Mouse (Mus musculus) heart, postnatal 10 days (tissue): ENCODE results near the gene Mrpl33. TPM values are rescaled to one million over a fixed set of nuclear protein-coding genes. Genes with fewer than 3 reads are reported as not detected.
"Not testable (repeated sequence)": the region's sequence is repeated elsewhere in the genome, so short reads cannot be mapped to it uniquely, and the experiment has no call there.

Source experiments
- DNase-seq, 2 experiments: peaks; one replicate each; pipeline ENCODE4 v3.0.0; 2021
- intact Hi-C: fragments of 180-260 bp; cut with DNase I; formaldehyde crosslinking; loops from one replicate; pipeline ENCODE4 v1.15.1; 2025
- total RNA-seq, 2 experiments: library from RNA; stranded (reverse); gene quantifications; 2 replicates each; pipeline ENCODE4 v1.2.3; 2021

The Mrpl33 gene
- 100 to 1,000 TPM; 315 to 318 TPM for total RNA-seq

DNA sequence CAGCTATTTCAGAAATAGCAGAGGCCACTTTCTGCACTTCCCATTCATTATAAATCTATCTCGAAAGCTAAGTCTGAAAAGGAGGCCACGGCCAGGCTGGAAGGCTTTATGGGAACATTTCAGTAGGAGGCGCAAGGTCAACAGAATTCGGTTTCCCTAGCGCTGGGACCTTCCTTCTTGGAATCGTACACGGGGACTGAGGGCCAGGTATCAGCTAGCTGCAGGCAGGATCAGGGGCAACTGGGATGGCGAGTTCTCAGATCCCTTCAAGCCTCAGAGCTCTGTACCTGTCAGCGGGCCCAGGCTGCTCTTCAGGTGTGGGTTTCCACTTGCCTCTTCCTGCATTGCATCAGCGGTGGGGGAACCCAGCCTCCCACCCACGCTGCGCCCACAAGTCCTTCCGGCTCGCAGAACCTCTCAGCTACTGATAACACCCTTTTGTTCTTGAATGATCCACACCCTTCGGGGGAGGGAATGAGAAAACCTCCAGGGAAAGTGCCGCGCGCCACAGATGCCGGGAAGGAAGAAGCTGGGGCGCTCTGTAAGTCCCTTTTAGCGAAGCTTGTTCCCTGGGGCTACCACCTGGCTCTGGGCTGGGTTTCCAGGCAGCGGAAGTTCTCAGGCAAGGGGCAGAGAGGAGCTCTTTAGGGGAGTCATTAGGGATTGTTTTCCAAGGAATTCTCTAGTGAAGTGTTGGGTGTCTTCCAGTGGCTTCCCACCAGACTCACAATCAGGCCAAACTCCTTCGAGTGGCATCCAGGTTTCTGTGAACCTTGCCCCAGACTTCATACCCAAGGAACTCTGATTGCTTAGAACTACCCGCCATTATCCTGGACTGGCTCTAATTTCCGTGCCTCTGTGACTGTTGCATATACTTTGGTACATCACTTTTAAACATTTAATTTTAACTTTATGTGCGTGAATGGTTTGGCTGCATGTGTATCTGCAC, at the start of gene Mrpl33:
TSS of gene Mrpl33 (plus strand) at position 455 of the 949 bp plus-strand sequence.
- DNase-seq = peak; percentile 61 to 63
- intact Hi-C loops = loop anchor here (2.0 to 10.0 kb wide), 3 partner anchors 26 to 601 kb away; no protein-coding TSS in a partner anchor

DNA sequence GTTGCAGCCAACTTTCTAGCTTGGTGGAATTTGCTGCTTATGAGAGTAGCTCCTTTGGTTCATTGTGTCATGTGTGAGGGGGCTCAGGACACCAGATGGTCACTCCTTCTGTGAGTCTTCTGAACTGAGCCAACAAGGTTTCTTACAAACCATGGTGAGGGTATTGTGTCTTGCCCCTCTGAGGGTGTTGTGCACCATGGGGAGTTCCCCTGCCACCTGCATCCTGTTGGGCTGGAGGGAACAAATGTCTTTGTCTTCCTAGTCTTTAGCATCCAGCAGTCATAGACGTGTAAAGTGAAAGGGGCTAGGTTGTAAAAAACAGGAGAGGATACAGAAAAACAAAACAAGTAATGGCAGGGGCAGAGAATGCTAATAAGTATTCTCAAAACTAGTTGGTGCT, 37.3 kb upstream of the Mrpl33 start:
- intact Hi-C loops = no loop called here

DNA sequence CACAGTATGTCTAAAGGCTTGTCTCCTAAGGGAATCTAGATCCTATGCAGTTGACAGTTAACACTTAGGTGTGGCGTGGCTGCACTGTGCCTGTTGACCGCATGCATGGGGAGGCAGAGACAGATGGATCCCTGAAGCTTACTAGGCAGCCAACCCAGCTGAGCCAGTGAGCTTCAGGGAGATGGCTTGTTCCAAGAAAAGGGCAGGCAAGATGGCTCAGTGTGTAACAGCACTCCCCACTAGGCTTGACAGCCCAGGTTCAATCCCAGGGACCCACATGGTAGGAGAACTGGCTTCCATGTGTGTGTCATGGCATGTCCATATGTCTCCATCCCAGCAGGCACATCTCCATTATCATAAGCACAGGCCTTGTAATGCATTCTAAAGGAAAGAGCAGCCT, 36.4 kb upstream of the Mrpl33 start:
- intact Hi-C loops = loop anchor here (5.0 kb wide), 2 partner anchors 137 to 367 kb away; partner anchors contain the start of genes Babam2 and Rbks
- DNase-seq = no peak

More for the DNA sequence above, 37.3 kb upstream of the Mrpl33 start:
- no peak for DNase-seq

DNA sequence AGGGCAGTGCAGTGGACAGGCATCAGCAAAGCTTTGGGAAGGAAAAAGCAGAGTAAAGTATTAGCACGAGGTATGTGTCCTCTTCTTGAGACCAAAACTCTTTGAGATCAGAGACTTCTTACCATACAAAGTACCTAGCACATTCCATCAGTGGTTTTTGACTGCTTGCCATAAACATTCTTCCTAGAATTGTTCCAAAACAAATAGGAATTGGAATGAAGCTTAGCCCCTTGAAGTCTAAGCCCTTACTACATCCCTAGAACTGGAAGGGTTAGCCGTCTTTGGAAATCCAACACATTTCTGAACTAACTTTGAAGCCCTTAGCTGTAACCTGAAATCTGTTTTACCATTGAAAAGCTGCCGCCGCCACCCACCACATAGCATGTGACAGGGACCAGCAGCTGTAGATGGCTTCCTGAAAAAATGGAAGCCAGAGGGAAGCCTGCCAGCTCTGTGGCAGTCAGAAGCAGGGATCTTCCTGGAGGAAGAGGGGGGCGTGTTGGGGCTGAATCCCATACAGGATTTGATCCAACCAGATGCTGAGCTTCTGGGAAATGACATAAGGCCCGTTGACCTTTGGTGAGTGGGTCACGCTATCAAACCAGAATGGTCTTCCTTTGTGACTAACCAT, 34.6 kb upstream of the Mrpl33 start:
- intact Hi-C loops = loop anchor here (2.0 to 5.0 kb wide), 4 partner anchors 135 to 741 kb away; partner anchors contain the start of genes Babam2 and Rbks
- DNase-seq = peak; percentile 63 to 68

DNA sequence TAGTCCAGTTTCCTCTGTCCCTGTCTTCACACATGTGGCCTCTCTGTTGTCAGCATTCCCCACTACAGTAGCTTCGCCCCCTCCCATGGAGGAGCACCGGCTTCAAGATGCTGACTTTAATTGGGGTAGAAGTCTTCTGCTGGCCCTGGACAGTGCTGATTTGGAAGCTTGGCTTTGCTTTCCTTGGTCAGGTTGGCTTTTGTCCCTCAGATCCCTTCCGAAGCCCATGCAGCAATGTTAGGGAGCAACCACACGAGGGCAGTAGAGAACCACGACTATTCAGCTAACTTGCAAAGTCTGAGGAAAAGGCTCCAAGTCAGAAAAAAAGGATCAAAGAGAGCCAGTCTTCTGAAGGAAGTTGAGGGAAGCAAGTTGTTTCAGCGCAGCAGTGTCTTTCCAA, 33.2 kb upstream of the Mrpl33 start:
- DNase-seq = peak; percentile 88 to 90
- intact Hi-C loops = loop anchor here (1.0 to 5.0 kb wide), 5 partner anchors 134 to 739 kb away; partner anchors contain the start of genes Babam2 and Rbks

DNA sequence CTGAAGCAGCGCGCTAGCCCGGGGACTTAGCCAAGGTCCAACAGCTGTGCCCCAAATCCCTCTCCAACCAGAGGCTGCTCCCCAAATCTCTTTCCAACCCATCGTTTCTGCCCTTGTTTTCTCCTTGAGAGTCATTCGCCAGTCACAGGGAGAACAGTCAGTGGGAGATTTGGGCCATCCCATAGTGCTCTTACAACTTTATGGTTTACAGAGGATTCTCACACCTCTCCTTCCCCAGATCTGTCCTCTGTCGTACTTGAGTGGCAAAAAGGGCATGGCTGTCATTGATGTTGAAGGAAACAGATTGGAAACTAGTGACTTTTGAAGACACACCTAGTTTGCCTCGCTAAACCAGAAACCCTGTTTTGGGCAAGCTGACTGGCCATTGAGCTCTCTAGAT, 32.8 kb upstream of the Mrpl33 start:
- peak in 1 of 2 experiments; percentile 23 for DNase-seq
- intact Hi-C loops = loop anchor here (1.0 to 5.0 kb wide), 6 partner anchors 51 to 739 kb away; partner anchors contain the start of genes Babam2 and Rbks

DNA sequence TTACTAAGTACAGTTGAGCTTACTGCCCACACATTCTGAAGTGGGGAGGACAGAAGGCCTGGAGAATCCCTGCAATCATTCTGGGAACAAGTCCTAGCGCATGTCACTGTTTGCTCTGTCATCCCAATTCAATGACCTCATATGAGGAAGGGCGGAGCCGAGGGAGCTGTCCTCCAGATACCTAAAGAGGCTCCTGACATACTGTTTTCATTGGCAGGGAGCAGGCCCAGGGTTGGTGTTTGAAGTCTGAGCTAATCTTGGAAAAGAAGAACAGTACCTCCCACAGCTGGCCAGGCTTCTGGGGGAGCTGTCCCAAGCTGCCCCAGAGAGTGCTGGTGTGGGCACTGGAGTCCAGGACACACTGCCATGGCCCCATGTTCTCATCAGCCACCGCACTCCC, 31.8 kb upstream of the Mrpl33 start:
- intact Hi-C loops = loop anchor here (2.0 to 5.0 kb wide), 3 partner anchors 50 to 362 kb away; partner anchors contain the start of genes Babam2 and Rbks
- DNase-seq = peak; percentile 72 to 85

DNA sequence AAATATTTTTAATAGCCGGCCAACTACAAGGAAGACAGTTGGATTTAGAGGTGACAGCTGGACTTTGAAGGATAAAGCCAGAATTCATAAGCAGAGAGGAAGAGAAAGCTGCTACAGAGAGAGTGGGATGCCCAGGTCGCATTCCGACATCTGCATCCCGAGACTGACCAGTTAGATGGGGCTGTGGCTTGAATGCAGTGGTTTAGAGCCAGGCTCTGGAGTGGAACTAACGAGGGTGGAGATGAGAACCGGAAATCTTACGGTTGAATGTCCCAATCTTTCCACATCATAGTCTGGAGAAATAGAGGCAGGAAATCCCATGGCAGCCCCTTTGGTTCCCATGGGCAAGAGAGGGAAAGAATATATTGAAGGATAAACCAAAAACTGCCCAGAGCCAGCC, 30.7 kb upstream of the Mrpl33 start:
- no peak for DNase-seq
- intact Hi-C loops = no loop called here

DNA sequence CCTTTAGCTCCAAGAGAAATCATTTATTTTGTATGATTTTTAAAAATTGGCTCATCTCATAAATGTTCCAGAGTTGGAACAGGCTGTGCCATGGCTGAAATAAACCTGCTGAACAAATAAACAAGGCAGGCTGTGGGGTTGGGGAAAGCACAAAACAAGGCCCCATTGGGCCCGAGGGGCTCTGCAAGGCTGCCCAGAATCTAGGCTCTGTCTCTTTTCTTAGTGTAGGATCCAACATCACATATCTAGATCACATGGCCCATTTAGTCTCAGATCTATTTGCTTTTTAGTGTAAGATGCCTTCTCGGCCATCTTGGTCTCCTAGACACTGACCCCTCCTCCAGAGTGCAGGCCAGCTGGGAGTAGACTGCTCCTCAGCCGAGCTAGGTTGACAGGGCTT, 30.3 kb upstream of the Mrpl33 start:
- no peak for DNase-seq
- intact Hi-C loops = no loop called here

DNA sequence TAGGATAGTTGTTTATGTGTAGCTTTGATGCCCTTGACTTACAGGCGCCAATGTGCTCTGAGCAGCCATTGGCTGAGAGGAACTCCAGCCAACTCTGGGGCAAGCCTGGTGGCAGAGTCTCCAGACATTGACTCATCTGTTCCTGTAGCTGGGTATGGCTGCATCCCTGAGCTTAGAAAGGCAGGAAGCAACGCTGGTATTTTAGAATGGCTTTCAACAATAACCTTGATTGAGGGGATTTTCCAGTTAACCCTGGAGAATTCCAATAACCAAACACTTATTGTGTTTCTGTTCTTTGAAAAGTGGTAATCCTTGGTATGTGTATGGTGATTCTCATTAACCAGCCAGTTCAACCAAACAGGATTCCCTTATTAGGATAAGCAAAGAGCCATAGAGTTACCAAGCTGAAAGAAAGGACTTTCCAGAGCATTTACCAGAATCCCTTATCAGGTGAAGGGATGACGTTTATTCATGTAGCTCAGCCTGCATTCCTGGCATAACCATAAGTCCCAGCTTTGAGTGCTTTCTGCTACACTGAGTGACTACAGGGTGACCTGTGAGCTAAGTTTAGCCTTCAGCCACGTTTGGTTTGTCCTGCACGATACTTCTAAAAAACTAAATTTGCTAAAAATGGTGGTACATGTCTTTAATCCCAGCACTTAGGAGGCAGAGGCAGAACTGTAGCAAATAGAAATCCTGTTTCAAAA, 28.6 kb upstream of the Mrpl33 start:
- DNase-seq = no peak
- intact Hi-C loops = no loop called here

DNA sequence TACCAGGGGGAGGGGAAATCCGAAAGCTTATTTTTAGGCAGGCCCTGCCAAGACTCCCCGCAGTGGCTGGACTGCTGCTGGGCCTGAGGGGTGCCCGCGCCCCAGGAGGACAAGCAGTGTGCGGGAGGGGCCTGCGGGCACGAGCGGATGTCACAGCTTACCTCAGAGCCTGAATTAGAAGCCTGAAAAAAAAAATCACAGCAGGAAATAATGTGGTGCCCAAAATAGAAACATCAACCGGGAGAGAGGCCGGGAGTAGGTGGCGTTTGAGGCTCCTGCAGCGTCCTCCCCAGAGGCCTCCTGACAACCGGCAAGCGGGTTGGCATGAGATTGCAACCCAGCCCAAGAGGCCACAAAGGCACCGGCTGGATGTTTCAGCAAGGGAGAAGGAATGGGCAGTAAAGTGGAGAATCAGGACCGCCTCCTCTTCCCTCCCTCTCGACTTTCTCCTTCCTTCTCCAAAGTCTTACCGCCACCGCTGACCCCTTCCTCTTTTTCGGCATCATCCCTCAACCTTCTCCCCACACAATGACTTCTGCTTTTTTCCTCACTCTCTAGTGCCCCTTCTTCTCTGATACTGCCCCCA, 25.6 kb upstream of the Mrpl33 start:
- peak; percentile 80 to 86 for DNase-seq
- intact Hi-C loops = loop anchor here (2.0 kb wide), 1 partner anchor 26 kb away; the partner anchor contains the start of gene Mrpl33

DNA sequence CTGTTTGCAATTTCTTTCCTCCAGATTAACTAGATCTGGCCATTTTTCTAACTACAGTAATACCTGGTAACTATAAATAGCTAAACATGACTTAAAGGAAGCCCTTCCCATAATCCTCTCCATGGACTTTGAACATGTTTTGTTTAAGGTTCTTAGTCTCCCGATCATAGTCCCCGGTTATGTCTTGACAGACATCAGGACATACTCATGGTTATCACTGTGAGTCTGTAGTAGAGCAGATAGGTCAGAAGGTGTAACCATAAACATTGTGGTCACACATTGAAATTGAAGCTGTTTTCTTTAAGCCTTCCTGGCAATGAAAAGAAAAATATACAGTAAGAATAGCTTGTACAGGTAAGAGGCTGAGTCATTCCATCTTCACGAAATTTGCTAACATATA, 23.0 kb upstream of the Mrpl33 start:
- intact Hi-C loops = no loop called here
- DNase-seq = no peak

DNA sequence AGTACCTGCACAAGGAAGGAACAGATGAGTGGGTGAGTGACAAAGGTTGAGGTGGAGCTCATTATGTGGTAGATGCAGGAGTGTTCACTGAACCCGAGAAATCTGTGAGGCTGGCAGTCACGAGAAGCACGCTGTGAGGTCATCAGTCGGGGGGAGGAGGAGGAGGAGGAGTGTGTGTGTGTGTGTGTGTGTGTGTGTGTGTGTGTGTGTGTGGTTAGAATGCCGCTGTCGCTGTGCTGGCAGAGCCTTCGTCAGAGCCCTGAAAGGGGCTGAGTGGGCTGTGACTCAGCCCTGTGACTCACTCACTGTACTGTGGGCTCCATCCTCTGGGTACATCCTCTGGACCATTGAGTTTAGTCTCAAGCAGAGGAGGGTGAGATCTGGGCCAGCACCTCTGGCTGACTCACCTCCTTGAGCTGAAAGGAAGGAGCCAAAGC, 20.2 kb upstream of the Mrpl33 start:
- DNase-seq = no peak

DNA sequence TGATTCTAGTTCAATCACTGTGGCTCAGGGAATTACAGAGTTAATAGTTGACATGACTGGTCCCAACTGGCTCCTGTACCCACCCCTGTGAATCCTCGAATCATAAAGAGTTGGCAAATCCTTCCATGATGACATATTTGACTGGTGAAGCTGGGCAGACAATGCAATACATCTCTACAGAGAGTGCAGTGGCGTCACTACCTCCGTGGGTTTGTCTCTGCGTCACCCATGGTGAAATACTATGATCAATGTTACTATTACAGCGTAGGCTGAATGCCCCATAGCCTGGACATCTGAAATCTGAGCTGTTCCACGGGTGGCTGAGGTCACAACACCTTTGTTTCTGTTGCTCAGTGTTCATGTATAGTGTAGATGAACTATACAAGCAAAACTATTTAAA, 15.5 kb upstream of the Mrpl33 start:
- no peak for DNase-seq
- intact Hi-C loops = no loop called here

More for the DNA sequence above, 20.2 kb upstream of the Mrpl33 start:
- intact Hi-C loops = no loop called here

DNA sequence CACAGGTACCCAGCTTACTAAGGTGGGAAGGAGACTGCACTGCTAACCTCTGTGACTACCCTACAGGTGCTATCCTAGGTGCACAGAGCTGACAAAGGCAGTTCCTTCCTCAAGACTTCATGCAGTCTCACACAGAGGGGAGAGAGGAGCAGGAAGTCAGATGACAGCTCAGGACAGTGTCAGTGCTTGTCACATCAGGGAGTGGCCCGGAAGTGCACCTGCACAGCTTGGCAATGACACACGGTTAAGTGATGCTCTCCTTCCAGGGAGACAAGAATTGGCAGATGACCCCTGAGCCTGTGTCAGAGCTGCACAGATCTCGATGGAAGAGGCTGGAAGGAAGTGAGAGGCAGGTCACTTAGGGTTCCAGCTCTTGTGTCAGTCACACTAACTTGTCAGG, 14.8 kb upstream of the Mrpl33 start:
- intact Hi-C loops = no loop called here
- DNase-seq = no peak

DNA sequence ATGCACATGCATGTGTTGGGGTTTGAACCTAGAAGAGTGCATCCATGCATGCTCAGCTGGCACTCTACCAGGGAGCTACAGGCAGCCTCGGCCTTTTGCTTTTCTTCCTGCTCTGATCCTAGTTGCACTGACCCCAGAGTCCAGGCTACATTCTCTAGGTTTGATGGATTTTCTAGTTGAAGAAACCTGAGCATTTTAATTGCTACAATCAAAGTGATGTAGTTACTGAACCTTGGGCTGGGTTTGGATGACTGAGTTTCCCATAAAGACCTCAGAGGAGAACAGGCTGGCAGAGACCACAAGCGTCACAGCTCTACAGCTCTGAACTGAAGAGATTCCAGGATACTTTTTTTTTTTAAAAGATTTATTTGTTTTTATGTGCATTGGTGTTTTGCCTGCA, 13.5 kb upstream of the Mrpl33 start:
- no peak for DNase-seq
- intact Hi-C loops = no loop called here

DNA sequence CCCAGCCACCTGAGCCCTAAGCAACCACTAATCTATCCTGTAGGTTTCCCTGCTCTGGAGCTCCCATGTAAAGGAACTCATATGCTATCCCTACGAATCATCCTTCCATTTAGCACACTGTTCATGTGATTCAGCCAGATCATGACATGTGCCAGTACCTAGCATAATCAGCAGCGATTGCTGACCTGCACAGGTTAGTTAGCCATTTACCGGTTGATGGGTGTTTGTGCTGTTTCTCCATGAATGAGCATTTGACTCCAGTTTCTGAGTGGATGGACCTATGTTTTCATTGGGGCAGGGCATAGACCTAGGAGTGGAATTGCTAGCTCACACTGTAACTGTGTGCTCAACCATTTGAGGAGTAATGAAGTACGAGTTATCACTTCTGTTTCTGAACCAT, 11.2 kb upstream of the Mrpl33 start:
- intact Hi-C loops = no loop called here
- no peak for DNase-seq

DNA sequence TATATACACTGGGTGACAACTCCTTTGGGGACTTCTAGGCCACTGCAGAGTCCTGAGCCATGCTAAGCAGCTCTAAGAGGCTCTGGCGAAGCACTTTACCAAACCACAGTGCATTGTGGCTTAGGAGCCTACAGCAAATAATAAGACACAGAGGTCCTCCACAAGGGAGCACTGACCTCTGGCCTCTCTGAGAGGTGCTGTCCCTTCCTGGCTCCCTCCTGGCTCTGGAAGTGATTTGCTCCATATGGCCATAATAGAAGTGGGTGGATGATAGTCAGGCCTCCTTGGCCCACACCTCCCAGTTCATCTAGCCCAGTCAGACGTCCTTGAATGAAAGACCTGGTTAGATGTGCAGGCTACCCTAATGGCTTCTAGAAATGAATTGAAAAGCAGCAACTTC, 8.7 kb upstream of the Mrpl33 start:
- no peak for DNase-seq

DNA sequence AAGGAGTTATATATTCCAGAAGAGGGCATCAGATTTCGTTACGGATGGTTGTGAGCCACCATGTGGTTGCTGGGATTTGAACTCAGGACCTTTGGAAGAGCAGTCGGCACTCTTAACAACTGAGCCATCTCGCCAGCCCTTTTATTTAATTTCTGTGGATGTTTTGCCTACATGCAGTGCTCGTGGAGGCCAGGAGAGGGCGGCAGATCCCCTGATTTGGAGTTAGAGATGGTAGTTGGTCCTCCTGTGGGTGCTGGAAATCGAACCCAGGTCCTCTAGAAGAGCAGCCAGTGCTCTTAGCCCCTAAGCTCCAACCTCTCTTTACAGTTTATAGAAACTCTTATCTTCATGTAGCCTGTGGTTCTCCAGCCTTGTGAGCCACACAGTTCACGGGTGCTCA, 8.1 kb upstream of the Mrpl33 start:
- DNase-seq, intact Hi-C loops: not testable (repeated sequence)

More for the DNA sequence above, 8.7 kb upstream of the Mrpl33 start:
- intact Hi-C loops = no loop called here

DNA sequence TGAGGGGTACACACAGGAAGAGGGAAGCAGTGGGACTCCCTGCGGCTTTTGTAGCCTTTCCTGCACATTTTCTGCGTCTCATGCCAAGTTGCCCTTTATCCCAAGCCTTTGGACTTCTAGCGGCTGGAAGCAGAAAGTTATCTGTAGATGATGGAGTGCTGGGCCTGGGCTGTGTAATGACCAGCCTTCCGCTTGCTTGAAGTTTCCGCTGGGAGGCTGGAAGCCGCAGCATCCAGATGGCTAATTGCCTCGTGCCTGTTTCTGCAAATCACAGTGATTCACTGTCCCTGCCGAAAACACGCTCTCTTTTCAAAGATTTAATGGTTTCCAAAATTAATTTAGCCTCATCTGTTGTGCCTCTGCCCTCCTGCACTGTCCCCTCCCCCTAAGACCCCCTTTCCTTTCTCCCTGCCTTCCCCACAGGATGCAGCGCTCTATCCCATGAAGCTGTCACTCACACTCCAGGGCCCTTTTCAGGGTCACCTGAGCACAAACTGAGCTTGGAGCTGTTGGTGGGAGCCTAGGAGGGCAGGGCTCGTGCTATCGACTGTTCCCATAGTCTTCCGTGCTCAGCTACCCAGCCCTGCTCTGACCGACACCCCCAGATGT, 6.9 kb upstream of the Mrpl33 start:
- no peak for DNase-seq
- intact Hi-C loops = loop anchor here (10.0 kb wide), 1 partner anchor 555 kb away; no protein-coding TSS in a partner anchor
